Mouse (Mus musculus): ENCODE measurements around the gene Actn4.

The Actn4 gene

GRCm38 (mm10) chr7:28850642-28851041 lies 111.5 kb downstream of the Actn4 start:
- in situ Hi-C loops (cut with MboI, MseI): no loop called here

GRCm38 (mm10) chr7:28849700-28850236 lies 112.4 kb downstream of the Actn4 start:
- in situ Hi-C loops (cut with MboI, MseI): no loop called here

- in situ Hi-C loops (cut with MboI, MseI): no loop called here
Observed at GRCm38 (mm10) chr7:28847273-28847672, 114.9 kb downstream of the Actn4 start.
